Mouse (Mus musculus): ENCODE data around the gene Atp6v0a2.
"Not testable (repeated sequence)": the region's sequence is repeated elsewhere in the genome, so short reads cannot be mapped to it uniquely, and the experiment has no call there.

DNA sequence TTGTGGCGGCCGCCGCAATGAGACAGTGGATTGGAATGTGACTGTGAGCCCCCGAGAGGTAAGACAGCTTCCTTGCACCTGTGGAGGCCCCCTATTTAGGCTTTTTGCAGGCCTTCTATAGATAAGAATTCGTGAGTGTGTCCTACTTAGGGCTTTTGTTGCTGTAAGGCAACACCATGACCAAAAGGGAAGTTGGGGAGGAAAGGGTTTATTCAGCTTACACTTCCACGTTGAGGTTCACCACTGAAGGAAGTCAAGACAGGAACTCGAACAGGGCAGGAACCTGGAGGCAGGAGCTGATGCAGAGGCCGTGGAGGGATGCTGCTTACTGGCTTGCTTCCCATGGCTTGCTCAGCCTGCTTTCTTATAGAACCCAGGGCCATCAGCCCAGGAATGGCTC lies 28.6 kb upstream of the Atp6v0a2 start:
- not testable (repeated sequence) for TF ChIP-seq CTCF (IDR thresholded peaks at IDR 0.05; ENCODE audit: insufficient read depth, low read length); POLR2A (IDR thresholded peaks at IDR 0.05; ENCODE audit: borderline replicate concordance, extremely low read depth, low read depth, low read length)

Data from lung, adult 2 months (tissue).